Mouse (Mus musculus): ENCODE results near the gene Wt1. TPM values are rescaled to one million over a fixed set of nuclear protein-coding genes. Genes with fewer than 3 reads are reported as not detected.

Gene Wt1
- total RNA-seq, 2 experiments from 2014 or later: 0.30 to 0.32 TPM

- intact Hi-C loops (cut with DNase I): no loop called here
These were observed 34.6 kb downstream of the Wt1 start for GRCm38 (mm10) chr2:105160949-105161348.

GRCm38 (mm10) chr2:105162763-105163162 is 36.4 kb downstream of the Wt1 start:
- intact Hi-C loops (cut with DNase I): no loop called here
- no peak for DNase-seq (ENCODE audit: low spot score in 2 of 2)

More at GRCm38 (mm10) chr2:105160949-105161348, 34.6 kb downstream of the Wt1 start:
- no peak for DNase-seq (ENCODE audit: low spot score in 2 of 2)

- intact Hi-C loops (cut with DNase I): no loop called here
- no peak for DNase-seq (ENCODE audit: low spot score in 2 of 2)
These were observed 41.8 kb downstream of the Wt1 start for GRCm38 (mm10) chr2:105168137-105168536.

- no peak for DNase-seq (ENCODE audit: low spot score in 2 of 2)
- intact Hi-C loops (cut with DNase I): no loop called here
These were observed 47.9 kb downstream of the Wt1 start for GRCm38 (mm10) chr2:105174254-105174653.

GRCm38 (mm10) chr2:105178871-105179270 is 52.5 kb downstream of the Wt1 start:
- intact Hi-C loops (cut with DNase I): no loop called here

GRCm38 (mm10) chr2:105182501-105182900 is 56.2 kb downstream of the Wt1 start:
- intact Hi-C loops (cut with DNase I): no loop called here

More at GRCm38 (mm10) chr2:105178871-105179270, 52.5 kb downstream of the Wt1 start:
- DNase-seq (ENCODE audit: low spot score in 2 of 2): no peak

GRCm38 (mm10) chr2:105185140-105185539 is 58.8 kb downstream of the Wt1 start:
- intact Hi-C loops (cut with DNase I): loop anchor here (5.0 kb wide), 1 partner anchor 73 kb away; no protein-coding TSS in a partner anchor
- DNase-seq (ENCODE audit: low spot score in 2 of 2): no peak

More at GRCm38 (mm10) chr2:105182501-105182900, 56.2 kb downstream of the Wt1 start:
- no peak for DNase-seq (ENCODE audit: low spot score in 2 of 2)

GRCm38 (mm10) chr2:105185768-105186529 is 59.6 kb downstream of the Wt1 start:
- intact Hi-C loops (cut with DNase I): loop anchor here (5.0 kb wide), 1 partner anchor 74 kb away; no protein-coding TSS in a partner anchor
- no peak for DNase-seq (ENCODE audit: low spot score in 2 of 2)

GRCm38 (mm10) chr2:105186591-105186990 is 60.3 kb downstream of the Wt1 start:
- intact Hi-C loops (cut with DNase I): loop anchor here (5.0 kb wide), 1 partner anchor 74 kb away; no protein-coding TSS in a partner anchor
- DNase-seq (ENCODE audit: low spot score in 2 of 2): no peak

GRCm38 (mm10) chr2:105188182-105188581 is 61.9 kb downstream of the Wt1 start:
- no peak for DNase-seq (ENCODE audit: low spot score in 2 of 2)
- intact Hi-C loops (cut with DNase I): loop anchor here (5.0 kb wide), 1 partner anchor 76 kb away; no protein-coding TSS in a partner anchor

- intact Hi-C loops (cut with DNase I): loop anchor here (5.0 kb wide), 1 partner anchor 77 kb away; no protein-coding TSS in a partner anchor
- DNase-seq (ENCODE audit: low spot score in 2 of 2): no peak
These were observed 63.0 kb downstream of the Wt1 start for GRCm38 (mm10) chr2:105189352-105189751.

- intact Hi-C loops (cut with DNase I): no loop called here
- no peak for DNase-seq (ENCODE audit: low spot score in 2 of 2)
These were observed 73.8 kb downstream of the Wt1 start for GRCm38 (mm10) chr2:105200152-105200551.

- intact Hi-C loops (cut with DNase I): no loop called here
- DNase-seq (ENCODE audit: low spot score in 2 of 2): no peak
These were observed 80.3 kb downstream of the Wt1 start for GRCm38 (mm10) chr2:105206563-105207174.

- DNase-seq (ENCODE audit: low spot score in 2 of 2): no peak
- intact Hi-C loops (cut with DNase I): no loop called here
These were observed 86.5 kb downstream of the Wt1 start for GRCm38 (mm10) chr2:105212839-105213238.

GRCm38 (mm10) chr2:105215914-105216313 is 89.6 kb downstream of the Wt1 start:
- intact Hi-C loops (cut with DNase I): no loop called here

GRCm38 (mm10) chr2:105219229-105219628 is 92.9 kb downstream of the Wt1 start:
- intact Hi-C loops (cut with DNase I): no loop called here
- no peak for DNase-seq (ENCODE audit: low spot score in 2 of 2)

More at GRCm38 (mm10) chr2:105215914-105216313, 89.6 kb downstream of the Wt1 start:
- DNase-seq (ENCODE audit: low spot score in 2 of 2): no peak

- intact Hi-C loops (cut with DNase I): no loop called here
- no peak for DNase-seq (ENCODE audit: low spot score in 2 of 2)
These were observed 93.3 kb downstream of the Wt1 start for GRCm38 (mm10) chr2:105219664-105220063.

GRCm38 (mm10) chr2:105220738-105221303 is 94.5 kb downstream of the Wt1 start:
- intact Hi-C loops (cut with DNase I): no loop called here

More at GRCm38 (mm10) chr2:105220738-105221303, 94.5 kb downstream of the Wt1 start:
- peak in 1 of 2 experiments; percentile 14 for DNase-seq (ENCODE audit: low spot score in 2 of 2)

Measured in left cerebral cortex, postnatal 25 days (tissue).